Mouse (Mus musculus) macrophage (primary cell): ENCODE data around the gene Vmn1r198. TPM values are rescaled to one million over a fixed set of nuclear protein-coding genes. Genes with fewer than 3 reads are reported as not detected.
"Not testable (repeated sequence)": the region's sequence is repeated elsewhere in the genome, so short reads cannot be mapped to it uniquely, and the experiment has no call there.

Experiments
- H3K27ac ChIP-seq: fragments of 350-480 bp; formaldehyde crosslinking; 2 replicates; pipeline ENCODE4 v1.9.0; 2021
- H3K36me3 ChIP-seq: fragments of 350-480 bp; formaldehyde crosslinking; 2 replicates; pipeline ENCODE4 v1.9.0; 2021; ENCODE audit errors: inconsistent target
- H3K4me3 ChIP-seq: fragments of 350-480 bp; formaldehyde crosslinking; 2 replicates; pipeline ENCODE4 v1.9.0; 2021; ENCODE audit errors: inconsistent target
- H3K79me2 ChIP-seq: fragments of 350-480 bp; formaldehyde crosslinking; 2 replicates; pipeline ENCODE4 v1.9.0; 2021; ENCODE audit errors: inconsistent target
- WGBS: methylation state at CpG from one replicate; pipeline ENCODE4 v1.1.7; 2026; ENCODE audit warnings: inconsistent platforms; ENCODE audit not compliant: missing documents; 5-methylcytosine and 5-hydroxymethylcytosine counted together
- polyA plus RNA-seq: library from polyadenylated mRNA; stranded (reverse); fragments of 250-400 nt; gene quantifications from 3 replicates; pipeline ENCODE4 v1.2.4, GENCODE M21; 2018; ENCODE audit warnings: inconsistent platforms
- total RNA-seq, 78 experiments: library from RNA; depleted of rRNA; stranded (reverse); fragments of 250-400 nt; gene quantifications; 1 replicate in 9 of 78; 2 replicates in 24 of 78; 3 replicates in 43 of 78; 4 replicates in 2 of 78; pipeline ENCODE4 v1.2.4; 2018; ENCODE audit warnings: inconsistent platforms in 56 of 78

Gene Vmn1r198
- total RNA-seq (2018; cell fraction: chromatin; rRNA removed): not detected
- total RNA-seq (2018; cell fraction: cytosol; rRNA removed): not detected
- not detected for total RNA-seq (2018; cell fraction: nucleus; rRNA removed)
- not detected in 3 replicates for polyA plus RNA-seq

GRCm38 (mm10) chr13:22350064-22350463 lies at the start of gene Vmn1r198:
Vmn1r198 (plus strand) TSS chr13:22350364.
- Histone ChIP-seq H3K79me2 (no peaks in the 10 kb centered on the region), H3K4me3 (no peak within 1 kb of the TSS), H3K36me3 (no peaks in the 10 kb centered on the region), H3K27ac (no peak within 1 kb of the TSS)
- 0% methylated on average over 1 of the region's 1 CpGs for WGBS

- H3K27ac ChIP-seq, H3K79me2 ChIP-seq: not testable (repeated sequence)
- 100% methylated on average over 2 of the region's 5 CpGs for WGBS
Observed at GRCm38 (mm10) chr13:22308075-22308474, 42.1 kb upstream of the Vmn1r198 start.

DNA sequence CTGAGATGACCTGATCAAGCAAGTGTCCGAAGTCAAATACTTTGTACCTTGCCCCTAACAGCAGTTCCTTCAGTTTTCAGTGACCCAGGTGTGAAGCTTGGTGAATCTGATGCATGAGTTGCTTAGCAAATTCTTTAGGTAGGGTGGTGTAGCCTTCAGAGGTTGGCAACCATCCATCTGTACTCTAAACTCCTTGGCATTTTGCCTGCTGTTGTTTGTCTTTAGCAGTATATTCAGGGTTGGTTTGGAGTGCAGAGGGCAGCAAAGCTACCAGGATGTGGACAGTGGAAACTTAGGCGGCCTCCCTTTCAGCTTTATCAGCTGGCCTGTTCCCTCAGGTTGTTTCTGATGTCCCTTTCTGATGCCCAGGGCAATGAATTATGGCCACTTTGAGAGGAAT lies 34.8 kb upstream of the Vmn1r198 start:
- no peak overlapping the region for H3K4me3 ChIP-seq
- no peak overlapping the region for H3K27ac ChIP-seq
- 69% methylated on average over 1 of the region's 2 CpGs for WGBS
- no peaks in the 10 kb centered on the region for H3K36me3 ChIP-seq
- no peaks in the 10 kb centered on the region for H3K79me2 ChIP-seq

More at GRCm38 (mm10) chr13:22308075-22308474, 42.1 kb upstream of the Vmn1r198 start:
- H3K36me3 ChIP-seq, H3K4me3 ChIP-seq: not testable (repeated sequence)

- H3K4me3 ChIP-seq: no peak overlapping the region
- no peaks in the 10 kb centered on the region for H3K36me3 ChIP-seq
- H3K79me2 ChIP-seq: no peaks in the 10 kb centered on the region
- H3K27ac ChIP-seq: no peak overlapping the region
- 85% methylated on average over 2 of the region's 2 CpGs for WGBS
Observed at GRCm38 (mm10) chr13:22317366-22317765, 32.8 kb upstream of the Vmn1r198 start.

DNA sequence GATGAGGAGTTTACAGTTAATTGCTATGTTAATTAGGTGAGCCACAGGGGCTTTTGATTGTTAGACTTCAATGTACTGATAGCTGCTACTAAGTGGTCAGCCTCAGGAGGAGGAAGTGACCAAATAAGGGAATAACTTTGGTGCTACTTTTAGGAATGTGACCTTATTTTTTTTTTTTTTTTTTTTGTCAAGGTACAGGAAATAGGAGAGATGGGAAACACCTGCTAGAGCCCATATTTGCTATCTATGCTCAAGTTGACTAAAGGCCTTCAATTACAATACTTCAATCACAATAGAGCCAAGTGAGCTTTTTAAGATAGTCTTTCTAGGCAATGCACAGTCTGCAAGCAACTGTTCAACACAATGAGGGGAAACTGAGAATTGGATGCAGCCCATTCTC lies 30.1 kb upstream of the Vmn1r198 start:
- no peaks in the 10 kb centered on the region for H3K36me3 ChIP-seq
- H3K27ac ChIP-seq: no peak overlapping the region
- no peak overlapping the region for H3K4me3 ChIP-seq
- H3K79me2 ChIP-seq: no peaks in the 10 kb centered on the region

GRCm38 (mm10) chr13:22324289-22324688 lies 25.9 kb upstream of the Vmn1r198 start, which contains the start of gene Vmn1r197:
Vmn1r197 (plus strand) TSS chr13:22324589.
- Histone ChIP-seq H3K79me2 (no peaks in the 10 kb centered on the region), H3K27ac (no peak within 1 kb of the TSS), H3K4me3 (no peak within 1 kb of the TSS)

GRCm38 (mm10) chr13:22333269-22333668 lies 16.9 kb upstream of the Vmn1r198 start:
- WGBS: 53% methylated on average over 2 of the region's 2 CpGs
- Histone ChIP-seq H3K36me3 (no peaks in the 10 kb centered on the region), H3K79me2 (no peaks in the 10 kb centered on the region), H3K27ac (no peak overlapping the region), H3K4me3 (no peak overlapping the region)

More at GRCm38 (mm10) chr13:22324289-22324688, 25.9 kb upstream of the Vmn1r198 start, which contains the start of gene Vmn1r197:
- H3K36me3 ChIP-seq: no peaks in the 10 kb centered on the region

DNA sequence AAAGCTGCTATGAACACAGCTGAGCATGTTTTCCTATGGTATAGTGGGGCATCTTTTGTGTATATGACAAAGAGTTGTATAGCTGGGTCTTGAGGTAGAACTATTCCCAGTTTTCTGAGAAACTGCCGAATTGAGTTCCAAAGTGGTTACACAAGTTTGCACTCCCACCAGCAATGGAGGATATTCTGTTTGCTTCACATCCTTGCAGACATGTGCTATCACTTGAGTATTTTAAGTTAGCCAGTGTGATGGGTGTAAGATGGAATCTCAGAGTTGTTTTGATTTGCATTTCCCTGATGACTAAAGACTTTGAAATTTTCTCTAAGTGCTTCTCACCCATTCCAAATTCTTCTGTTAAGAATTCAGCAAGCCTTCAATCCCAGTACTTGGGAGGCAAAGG lies 14.6 kb upstream of the Vmn1r198 start:
- WGBS: 87% methylated on average over 1 of the region's 1 CpGs

DNA sequence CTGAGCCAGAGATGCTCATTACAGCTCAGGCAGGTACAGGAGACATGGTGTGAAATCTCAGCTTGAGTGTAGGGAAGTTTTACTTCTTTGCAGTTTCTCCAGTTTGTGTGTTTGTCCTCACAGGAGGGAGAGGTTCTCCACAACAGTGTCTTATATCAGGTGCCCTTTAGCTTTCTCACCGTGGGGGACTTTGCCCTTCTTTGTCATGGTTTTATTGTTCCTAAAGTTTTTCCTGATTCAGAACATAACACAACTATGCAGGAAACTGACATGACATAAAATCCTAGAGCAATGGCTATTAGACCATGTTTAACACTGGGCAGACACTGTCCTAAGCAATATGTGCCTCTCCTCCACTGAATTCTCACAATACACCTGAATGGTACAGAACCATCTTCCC lies 649 bp downstream of the Vmn1r198 start:
- H3K79me2 ChIP-seq: no peaks in the 10 kb centered on the region
- no peaks in the 10 kb centered on the region for H3K36me3 ChIP-seq
- WGBS: 92% methylated on average over 1 of the region's 1 CpGs
- no peak overlapping the region for H3K4me3 ChIP-seq
- no peak overlapping the region for H3K27ac ChIP-seq

More for the DNA sequence above, 14.6 kb upstream of the Vmn1r198 start:
- Histone ChIP-seq H3K27ac (no peak overlapping the region), H3K4me3 (no peak overlapping the region), H3K36me3 (no peaks in the 10 kb centered on the region), H3K79me2 (no peaks in the 10 kb centered on the region)

GRCm38 (mm10) chr13:22379518-22379917 lies 29.4 kb downstream of the Vmn1r198 start, which contains the start of gene Vmn1r199:
Vmn1r199 (plus strand) TSS chr13:22379818.
- Histone ChIP-seq H3K79me2 (no peaks in the 10 kb centered on the region), H3K27ac (no peak within 1 kb of the TSS), H3K36me3 (no peaks in the 10 kb centered on the region), H3K4me3 (no peak within 1 kb of the TSS)
- 73% methylated on average over 2 of the region's 2 CpGs for WGBS

- 80% methylated on average over 3 of the region's 3 CpGs for WGBS
Observed at GRCm38 (mm10) chr13:22381128-22381527, 31.0 kb downstream of the Vmn1r198 start.

GRCm38 (mm10) chr13:22383401-22383800 lies 33.2 kb downstream of the Vmn1r198 start:
- no peak overlapping the region for H3K4me3 ChIP-seq
- H3K79me2 ChIP-seq: no peaks in the 10 kb centered on the region
- WGBS: 72% methylated on average over 3 of the region's 3 CpGs
- no peaks in the 10 kb centered on the region for H3K36me3 ChIP-seq
- no peak overlapping the region for H3K27ac ChIP-seq

More at GRCm38 (mm10) chr13:22381128-22381527, 31.0 kb downstream of the Vmn1r198 start:
- not testable (repeated sequence) for H3K79me2 ChIP-seq, H3K36me3 ChIP-seq, H3K27ac ChIP-seq, H3K4me3 ChIP-seq

GRCm38 (mm10) chr13:22387050-22387449 lies 36.9 kb downstream of the Vmn1r198 start:
- Histone ChIP-seq H3K4me3 (no peak overlapping the region), H3K27ac (no peak overlapping the region), H3K79me2 (no peaks in the 10 kb centered on the region), H3K36me3 (no peaks in the 10 kb centered on the region)
- WGBS: 87% methylated on average over 1 of the region's 1 CpGs

GRCm38 (mm10) chr13:22390073-22390472 lies 39.9 kb downstream of the Vmn1r198 start, which contains the start of gene Vmn1r200:
Vmn1r200 (plus strand) TSS chr13:22390373.
- Histone ChIP-seq H3K79me2 (no peaks in the 10 kb centered on the region), H3K36me3 (no peaks in the 10 kb centered on the region), H3K4me3 (no peak within 1 kb of the TSS), H3K27ac (no peak within 1 kb of the TSS)
- WGBS: 92% methylated on average over 3 of the region's 3 CpGs

DNA sequence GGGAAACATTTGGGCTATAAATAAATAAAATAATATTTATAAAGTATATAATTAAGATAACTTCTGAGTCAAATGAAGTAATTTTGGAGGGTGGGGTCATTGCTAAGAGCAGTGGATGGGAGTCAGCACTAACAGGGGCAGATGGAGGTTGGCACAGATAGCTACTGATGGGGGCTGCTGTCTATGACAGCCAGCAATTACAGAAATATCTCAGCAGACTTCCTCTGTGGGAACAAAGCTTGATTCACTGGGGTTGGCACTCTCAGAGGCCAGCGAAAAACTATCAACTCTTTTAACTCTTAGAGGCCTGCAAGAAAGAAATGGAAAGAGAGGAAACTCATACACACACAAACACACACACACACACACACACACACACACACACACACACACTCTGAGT lies 52.8 kb downstream of the Vmn1r198 start:
- H3K27ac ChIP-seq: no peak overlapping the region
- H3K4me3 ChIP-seq: no peak overlapping the region
- WGBS: 92% methylated on average over 1 of the region's 1 CpGs
- no peaks in the 10 kb centered on the region for H3K79me2 ChIP-seq
- H3K36me3 ChIP-seq: no peaks in the 10 kb centered on the region
